Mouse (Mus musculus) kidney, postnatal 14 days (tissue): ENCODE results near the gene Nxf3.

Experiments used
- DNase-seq: peaks from one replicate; pipeline ENCODE4 v3.0.0; 2022; ENCODE audit warnings: mixed read lengths

Nxf3 gene

DNA sequence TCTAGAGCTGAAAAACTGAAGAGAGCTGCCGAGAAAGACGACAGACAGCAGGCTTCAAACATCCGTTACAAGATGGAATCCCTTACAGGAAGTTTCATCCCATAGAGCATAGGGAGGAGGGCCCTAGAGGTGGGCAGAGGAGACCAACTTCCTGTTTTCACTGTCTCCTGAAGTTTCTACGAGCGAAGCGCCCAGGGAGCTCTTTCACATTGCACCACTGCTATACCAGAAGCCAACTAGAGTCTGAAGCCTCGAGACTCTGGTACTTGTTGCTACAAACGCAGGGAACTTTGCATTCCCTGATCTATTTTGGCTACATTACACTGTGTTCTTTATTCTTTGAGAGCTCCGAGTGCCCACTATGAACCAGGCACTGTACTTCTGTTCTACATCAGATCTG, at the start of gene Nxf3:
Gene Nxf3 (minus strand): TSS at position 101 of the 400 bp plus-strand sequence.
- DNase-seq: no peak

DNA sequence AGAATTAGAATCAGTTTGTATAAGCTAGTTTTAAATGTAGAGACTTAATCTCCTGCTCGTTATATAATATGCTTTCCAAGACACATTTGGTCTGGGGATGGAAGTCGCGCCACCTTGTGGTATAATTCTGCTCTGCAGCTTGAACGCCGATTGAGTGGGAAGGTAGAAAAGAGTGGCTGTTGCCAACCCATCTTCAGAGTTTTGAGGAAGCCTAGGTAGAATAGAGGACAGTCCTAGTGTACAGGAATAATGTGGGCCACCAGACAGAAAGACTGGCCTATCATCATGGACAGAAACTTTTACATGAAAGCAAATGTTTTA, 42.6 kb upstream of the Nxf3 start:
- DNase-seq: peak; percentile 45

DNA sequence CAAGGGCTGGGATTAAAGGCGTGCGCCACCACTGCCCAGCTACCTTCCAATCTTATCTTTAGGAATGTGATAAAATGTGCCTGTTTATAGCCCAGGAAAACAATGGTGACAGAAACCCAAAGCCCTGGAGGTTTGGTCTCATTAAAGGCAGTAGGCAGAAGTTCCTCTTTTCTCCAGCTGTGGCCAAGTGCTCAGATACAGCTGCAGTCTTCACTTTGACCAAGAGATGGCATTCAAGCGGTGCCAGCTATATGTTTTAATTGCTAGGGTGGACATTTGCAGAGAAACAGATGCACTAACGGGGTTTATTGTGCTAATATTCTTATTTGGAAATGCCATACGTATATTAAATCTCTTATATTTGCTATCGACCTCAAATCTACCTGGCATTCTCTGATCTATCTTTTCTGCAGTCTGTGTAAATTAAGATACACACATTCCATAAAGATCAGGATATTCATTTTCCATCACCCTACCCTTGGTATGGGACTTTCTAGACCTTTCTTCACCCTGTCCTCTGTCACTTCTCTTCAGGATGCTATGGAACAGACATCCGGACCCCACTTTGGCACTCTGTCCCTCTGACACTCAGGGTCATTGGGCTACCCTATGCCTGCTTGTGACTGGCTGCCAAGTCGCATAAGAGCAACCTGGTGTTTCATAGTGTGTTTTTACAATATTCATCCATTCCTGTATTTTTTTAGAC, 42.1 kb upstream of the Nxf3 start:
- no peak for DNase-seq

GRCm38 (mm10) chrX:136115419-136115961, 30.4 kb upstream of the Nxf3 start:
- peak; percentile 4 for DNase-seq

- no peak for DNase-seq
Observed at GRCm38 (mm10) chrX:136115015-136115414, 30.0 kb upstream of the Nxf3 start.

GRCm38 (mm10) chrX:136107942-136108341, 22.9 kb upstream of the Nxf3 start:
- DNase-seq: peak; percentile 36

DNA sequence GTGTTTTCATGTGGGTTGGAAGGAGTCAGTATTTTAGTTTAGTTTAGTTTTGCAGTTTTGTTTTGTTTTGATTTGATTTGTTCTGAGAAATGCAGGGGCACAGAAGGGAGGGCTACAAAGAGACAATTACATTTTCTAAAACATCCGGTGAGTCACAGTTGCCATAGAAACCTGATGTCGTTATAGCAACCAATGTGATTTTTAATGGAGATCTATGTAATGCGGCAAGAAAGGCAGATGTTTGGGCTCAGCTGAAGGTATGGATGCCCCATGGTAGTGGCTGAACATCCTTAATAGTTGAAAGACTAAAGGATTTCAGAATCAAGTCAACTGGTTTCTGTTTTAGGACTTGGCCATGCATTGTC, 19.7 kb upstream of the Nxf3 start:
- no peak for DNase-seq

DNA sequence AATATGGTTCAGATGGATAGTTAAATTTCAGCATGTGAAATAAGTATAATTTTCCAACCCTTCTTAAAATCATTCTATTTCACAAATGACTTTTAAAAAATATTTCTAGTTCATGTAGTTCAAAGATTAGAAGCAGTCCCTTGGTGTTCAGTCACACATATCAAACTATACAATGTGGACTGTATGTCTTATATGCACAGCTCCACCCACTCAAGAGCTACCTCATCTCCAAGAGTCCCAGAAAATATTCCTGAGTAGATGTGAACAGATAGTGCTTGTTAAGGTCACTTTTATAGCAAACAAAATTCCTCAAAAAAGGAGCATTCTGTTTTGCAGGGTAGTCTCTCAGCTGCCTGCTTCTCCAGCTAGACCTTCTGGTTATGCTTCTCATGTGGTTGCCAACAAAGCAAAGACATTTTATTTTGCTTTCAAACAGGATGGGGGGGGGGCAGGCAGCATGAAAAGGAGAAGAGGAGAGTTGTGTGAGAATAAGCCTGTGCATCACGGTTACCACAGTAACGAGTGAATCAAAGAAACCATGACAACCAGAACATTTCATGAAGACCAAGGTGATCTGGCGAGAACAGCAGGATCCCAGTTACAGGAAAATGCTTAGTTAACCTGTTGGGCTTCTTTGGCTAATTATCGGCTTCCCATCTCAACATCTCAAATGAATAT, 19.1 kb upstream of the Nxf3 start:
- DNase-seq: no peak

- DNase-seq: no peak
Observed at GRCm38 (mm10) chrX:136094421-136094820, 9.4 kb upstream of the Nxf3 start.

DNA sequence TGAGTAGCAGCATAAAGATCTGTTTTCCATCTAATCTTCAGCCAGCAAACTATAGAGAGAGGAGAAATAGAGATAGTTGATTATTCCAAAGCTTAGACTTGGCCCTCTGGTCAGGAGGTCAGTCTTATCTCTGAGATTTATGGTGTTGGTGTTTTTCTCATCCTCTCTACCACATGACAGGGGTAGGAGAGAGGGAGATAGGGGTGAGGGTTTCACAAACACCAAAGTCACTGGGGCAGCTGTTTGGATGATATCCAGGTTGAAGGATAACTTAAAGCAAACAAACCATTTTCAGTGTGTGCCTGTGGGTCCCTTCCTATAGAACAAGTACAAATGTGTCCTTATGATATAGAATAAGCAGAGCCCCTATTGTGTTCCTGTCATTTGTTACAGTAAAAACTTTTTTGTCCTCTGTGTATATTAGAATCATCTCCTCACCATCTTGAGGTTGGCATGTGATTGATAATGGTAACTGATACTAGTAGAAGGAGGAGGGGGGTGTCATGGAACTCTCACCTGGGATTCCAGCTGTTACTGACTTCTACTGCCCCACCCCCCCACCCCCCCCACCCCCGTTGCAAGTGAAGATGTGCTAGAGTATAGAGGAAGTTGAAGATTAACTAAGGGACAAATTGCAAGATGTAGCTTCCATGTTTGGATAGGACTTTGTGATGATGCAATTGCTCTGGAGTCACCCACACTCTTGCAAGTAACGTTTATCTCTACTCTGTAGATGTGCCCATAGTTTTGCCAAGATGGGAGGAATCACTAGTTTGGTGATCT, 7.6 kb upstream of the Nxf3 start:
- DNase-seq: no peak

- DNase-seq: peak; percentile 1
Observed at GRCm38 (mm10) chrX:136068020-136068419, 17.0 kb downstream of the Nxf3 start, which contains the start of gene Bex2. Gene Bex2 (minus strand): TSS chrX:136068236.

GRCm38 (mm10) chrX:136067201-136067991, 17.7 kb downstream of the Nxf3 start:
- peak; percentile 0 for DNase-seq

- DNase-seq: no peak
Observed at GRCm38 (mm10) chrX:136060698-136061097, 24.4 kb downstream of the Nxf3 start.

- DNase-seq: no peak
Observed at GRCm38 (mm10) chrX:136051219-136051618, 33.8 kb downstream of the Nxf3 start.

DNA sequence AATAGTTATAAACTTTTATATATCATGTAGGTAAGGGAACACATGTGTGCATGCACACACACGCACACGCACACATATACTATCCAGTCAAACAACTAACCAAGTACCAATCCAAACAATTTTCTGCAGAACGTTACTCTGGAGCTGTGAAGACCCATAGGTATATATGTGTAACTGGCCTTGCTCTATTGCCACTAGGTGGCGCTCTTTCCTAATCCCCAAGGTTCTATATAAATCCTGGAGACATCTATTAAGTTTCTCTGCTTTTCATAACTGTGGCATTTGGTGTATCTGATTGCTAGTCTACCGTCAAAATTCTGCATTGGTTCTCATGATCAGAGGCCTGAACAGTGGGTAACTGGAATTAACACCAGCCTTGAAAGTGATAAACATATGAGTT, 37.5 kb downstream of the Nxf3 start:
- peak; percentile 63 for DNase-seq

- no peak for DNase-seq
Observed at GRCm38 (mm10) chrX:136043726-136044125, 41.3 kb downstream of the Nxf3 start.

- DNase-seq: peak; percentile 8
Observed at GRCm38 (mm10) chrX:136032799-136033763, 52.0 kb downstream of the Nxf3 start, which contains the start of gene Arxes1. Gene Arxes1 (plus strand): TSS chrX:136033367.

DNA sequence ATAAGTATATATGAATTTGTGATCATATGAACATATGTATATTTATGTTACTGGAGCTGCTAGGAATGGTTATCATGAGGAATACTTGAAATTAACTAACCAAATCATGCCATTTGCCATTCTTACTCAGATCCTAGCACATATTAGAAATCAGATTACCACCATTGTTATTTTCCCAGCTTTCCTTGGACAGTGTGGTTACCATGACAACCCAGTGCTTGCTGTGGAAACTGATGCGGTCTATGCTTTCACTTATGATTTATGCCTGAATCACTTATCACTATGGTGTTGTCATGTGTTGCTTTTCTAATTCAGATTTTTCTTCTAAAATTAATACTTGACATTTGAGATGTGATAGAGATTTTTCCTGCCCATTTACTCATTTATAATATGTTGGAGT, 54.7 kb downstream of the Nxf3 start:
- DNase-seq: no peak
